Mouse (Mus musculus) CD4-positive helper T cell, adult 2 months (primary cell): ENCODE results near the gene Kcnk15.

Experiments used
- DNase-seq: peaks from one replicate; pipeline ENCODE4 v3.0.0-alpha.2; 2012; ENCODE audit warnings: low read depth, missing footprints, low spot score

The Kcnk15 gene

GRCm38 (mm10) chr2:163853461-163853901 lies at the start of gene Kcnk15:
Gene Kcnk15 (plus strand): TSS chr2:163853651.
- no peak for DNase-seq

- DNase-seq, result no peak
Measured at GRCm38 (mm10) chr2:163803838-163804237, 49.6 kb upstream of the Kcnk15 start.

GRCm38 (mm10) chr2:163809166-163809565 lies 44.3 kb upstream of the Kcnk15 start:
- no peak for DNase-seq

- no peak for DNase-seq
Measured at GRCm38 (mm10) chr2:163809704-163810103, 43.7 kb upstream of the Kcnk15 start.

- no peak for DNase-seq
Measured at GRCm38 (mm10) chr2:163813077-163813476, 40.4 kb upstream of the Kcnk15 start.

- DNase-seq, result no peak
Measured at GRCm38 (mm10) chr2:163814739-163815465, 38.5 kb upstream of the Kcnk15 start.

- no peak for DNase-seq
Measured at GRCm38 (mm10) chr2:163820607-163821006, 32.8 kb upstream of the Kcnk15 start, which contains the start of gene Ccn5. Gene Ccn5 (plus strand): TSS chr2:163820861.

GRCm38 (mm10) chr2:163823248-163823647 lies 30.2 kb upstream of the Kcnk15 start:
- peak; percentile 27 for DNase-seq

GRCm38 (mm10) chr2:163823771-163824170 lies 29.7 kb upstream of the Kcnk15 start:
- no peak for DNase-seq

GRCm38 (mm10) chr2:163825861-163826260 lies 27.6 kb upstream of the Kcnk15 start:
- no peak for DNase-seq

GRCm38 (mm10) chr2:163826494-163826893 lies 27.0 kb upstream of the Kcnk15 start:
- DNase-seq, result no peak

GRCm38 (mm10) chr2:163831163-163831562 lies 22.3 kb upstream of the Kcnk15 start:
- no peak for DNase-seq

- peak; percentile 76 for DNase-seq
Measured at GRCm38 (mm10) chr2:163838043-163838442, 15.4 kb upstream of the Kcnk15 start.

- no peak for DNase-seq
Measured at GRCm38 (mm10) chr2:163839519-163839918, 13.9 kb upstream of the Kcnk15 start.

GRCm38 (mm10) chr2:163842043-163842442 lies 11.4 kb upstream of the Kcnk15 start:
- no peak for DNase-seq

GRCm38 (mm10) chr2:163857233-163857632 lies 3.8 kb downstream of the Kcnk15 start:
- DNase-seq, result no peak

GRCm38 (mm10) chr2:163858254-163858947 lies 5.0 kb downstream of the Kcnk15 start:
- no peak for DNase-seq

- DNase-seq, result no peak
Measured at GRCm38 (mm10) chr2:163865311-163865710, 11.9 kb downstream of the Kcnk15 start.

- no peak for DNase-seq
Measured at GRCm38 (mm10) chr2:163866061-163866460, 12.6 kb downstream of the Kcnk15 start.

- no peak for DNase-seq
Measured at GRCm38 (mm10) chr2:163869783-163870182, 16.3 kb downstream of the Kcnk15 start.

GRCm38 (mm10) chr2:163871266-163871665 lies 17.8 kb downstream of the Kcnk15 start:
- DNase-seq, result no peak

- DNase-seq, result no peak
Measured at GRCm38 (mm10) chr2:163871906-163872305, 18.5 kb downstream of the Kcnk15 start.

- DNase-seq, result no peak
Measured at GRCm38 (mm10) chr2:163874877-163875276, 21.4 kb downstream of the Kcnk15 start.
